Mouse (Mus musculus): ENCODE data around the gene Cer1.

Gene Cer1

GRCm38 (mm10) chr4:82874791-82875190 is 10.2 kb downstream of the Cer1 start:
- DNase-seq (ENCODE audit: low spot score), result no peak

- no peak for DNase-seq (ENCODE audit: low spot score)
These were observed 12.4 kb downstream of the Cer1 start for GRCm38 (mm10) chr4:82872548-82872947.

- DNase-seq (ENCODE audit: low spot score), result no peak
These were observed 12.8 kb downstream of the Cer1 start for GRCm38 (mm10) chr4:82872121-82872520.

GRCm38 (mm10) chr4:82870931-82871330 is 14.0 kb downstream of the Cer1 start:
- DNase-seq (ENCODE audit: low spot score), result no peak

- no peak for DNase-seq (ENCODE audit: low spot score)
These were observed 17.1 kb downstream of the Cer1 start for GRCm38 (mm10) chr4:82867731-82868445.

- DNase-seq (ENCODE audit: low spot score), result no peak
These were observed 17.8 kb downstream of the Cer1 start for GRCm38 (mm10) chr4:82867111-82867510.

GRCm38 (mm10) chr4:82864974-82865699 is 19.8 kb downstream of the Cer1 start:
- DNase-seq (ENCODE audit: low spot score), result no peak

- no peak for DNase-seq (ENCODE audit: low spot score)
These were observed 21.6 kb downstream of the Cer1 start for GRCm38 (mm10) chr4:82863316-82863715.

- no peak for DNase-seq (ENCODE audit: low spot score)
These were observed 23.5 kb downstream of the Cer1 start for GRCm38 (mm10) chr4:82861451-82861850.

- no peak for DNase-seq (ENCODE audit: low spot score)
These were observed 24.4 kb downstream of the Cer1 start for GRCm38 (mm10) chr4:82860566-82860965.

GRCm38 (mm10) chr4:82859131-82860125 is 25.5 kb downstream of the Cer1 start, which contains the start of gene Zdhhc21:
TSS of gene Zdhhc21 (minus strand) at chr4:82859958.
- peak; percentile 72 for DNase-seq (ENCODE audit: low spot score)

GRCm38 (mm10) chr4:82858431-82859010 is 26.4 kb downstream of the Cer1 start:
- peak; percentile 9 for DNase-seq (ENCODE audit: low spot score)

- DNase-seq (ENCODE audit: low spot score), result no peak
These were observed 28.0 kb downstream of the Cer1 start for GRCm38 (mm10) chr4:82856986-82857385.

- no peak for DNase-seq (ENCODE audit: low spot score)
These were observed 31.1 kb downstream of the Cer1 start for GRCm38 (mm10) chr4:82853809-82854208.

GRCm38 (mm10) chr4:82848552-82849234 is 36.3 kb downstream of the Cer1 start:
- DNase-seq (ENCODE audit: low spot score), result no peak

- DNase-seq (ENCODE audit: low spot score), result peak; percentile 56
These were observed 47.3 kb downstream of the Cer1 start for GRCm38 (mm10) chr4:82837526-82838240.
